Mouse (Mus musculus) CD4-positive helper T cell, adult 2 months (primary cell): ENCODE results near the gene Chp1.
"Not testable (repeated sequence)": the region's sequence is repeated elsewhere in the genome, so short reads cannot be mapped to it uniquely, and the experiment has no call there.

Experiments
- DNase-seq: peaks from one replicate; pipeline ENCODE4 v3.0.0-alpha.2; 2012; ENCODE audit warnings: low read depth, missing footprints, low spot score

The Chp1 gene

DNA sequence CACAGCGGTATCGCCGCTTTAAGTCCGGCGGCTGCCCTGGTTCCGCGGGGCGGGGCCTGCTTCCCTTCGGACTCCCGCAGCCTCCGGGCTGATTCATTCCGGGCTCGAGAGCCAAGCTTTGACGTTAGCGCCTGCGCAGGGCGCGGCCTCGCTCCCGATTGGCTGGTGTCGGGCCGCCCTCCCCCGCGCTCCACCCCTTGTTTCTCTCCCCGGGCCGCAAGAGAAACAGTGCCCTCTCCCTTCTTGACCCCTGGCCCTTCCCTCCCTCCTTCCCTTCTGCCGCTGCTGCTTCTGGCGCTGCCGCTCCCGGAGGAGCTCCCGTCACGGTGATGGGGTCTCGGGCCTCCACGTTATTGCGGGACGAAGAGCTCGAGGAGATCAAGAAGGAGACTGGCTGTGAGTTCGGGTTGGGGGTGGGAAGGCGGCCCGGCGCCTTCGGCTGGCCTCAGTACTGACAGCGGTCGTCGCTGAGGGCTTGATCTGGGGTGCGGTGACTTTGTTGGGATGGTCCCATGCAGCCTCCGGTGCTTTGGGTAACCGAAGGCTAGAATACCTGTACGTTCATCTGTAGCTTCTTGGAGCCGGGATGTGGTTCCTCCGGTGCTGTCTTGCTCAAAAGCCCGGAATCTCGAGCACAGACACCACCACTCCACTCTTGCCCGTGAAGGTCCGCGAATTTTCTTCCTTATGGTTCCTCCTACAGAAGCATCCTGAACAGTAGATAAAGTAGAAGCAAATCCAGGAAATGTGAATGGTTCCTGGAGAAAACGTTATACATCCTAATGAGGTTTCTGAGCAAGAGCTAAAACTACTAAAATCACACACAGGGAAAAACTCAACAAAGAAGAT is at the start of gene Chp1, which contains the start of gene Exd1:
Gene Chp1 (plus strand): TSS at position 176 of the 849 bp plus-strand sequence.
Gene Exd1 (minus strand): TSS at position 106 of the 849 bp plus-strand sequence.
- DNase-seq, result peak; percentile 96

DNA sequence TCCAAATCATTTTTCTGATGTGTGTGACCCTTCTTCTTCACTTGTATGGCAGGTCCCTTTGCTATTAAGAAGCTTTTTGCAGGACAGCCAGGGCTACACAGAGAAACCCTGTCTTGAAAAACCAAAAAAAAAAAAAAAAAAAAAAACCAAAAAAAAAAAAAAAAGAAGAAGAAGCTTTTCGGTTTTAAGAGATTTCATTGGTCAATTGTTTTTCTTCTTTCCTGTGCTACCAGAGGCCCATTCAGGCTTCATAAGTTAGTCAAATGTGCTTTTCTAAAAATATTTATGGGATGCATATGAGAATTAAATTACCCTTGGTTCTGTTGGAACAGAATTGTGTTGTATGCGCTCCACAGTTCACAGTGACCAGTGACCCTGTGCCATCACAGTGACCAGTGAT is 48.6 kb upstream of the Chp1 start:
- no peak for DNase-seq

DNA sequence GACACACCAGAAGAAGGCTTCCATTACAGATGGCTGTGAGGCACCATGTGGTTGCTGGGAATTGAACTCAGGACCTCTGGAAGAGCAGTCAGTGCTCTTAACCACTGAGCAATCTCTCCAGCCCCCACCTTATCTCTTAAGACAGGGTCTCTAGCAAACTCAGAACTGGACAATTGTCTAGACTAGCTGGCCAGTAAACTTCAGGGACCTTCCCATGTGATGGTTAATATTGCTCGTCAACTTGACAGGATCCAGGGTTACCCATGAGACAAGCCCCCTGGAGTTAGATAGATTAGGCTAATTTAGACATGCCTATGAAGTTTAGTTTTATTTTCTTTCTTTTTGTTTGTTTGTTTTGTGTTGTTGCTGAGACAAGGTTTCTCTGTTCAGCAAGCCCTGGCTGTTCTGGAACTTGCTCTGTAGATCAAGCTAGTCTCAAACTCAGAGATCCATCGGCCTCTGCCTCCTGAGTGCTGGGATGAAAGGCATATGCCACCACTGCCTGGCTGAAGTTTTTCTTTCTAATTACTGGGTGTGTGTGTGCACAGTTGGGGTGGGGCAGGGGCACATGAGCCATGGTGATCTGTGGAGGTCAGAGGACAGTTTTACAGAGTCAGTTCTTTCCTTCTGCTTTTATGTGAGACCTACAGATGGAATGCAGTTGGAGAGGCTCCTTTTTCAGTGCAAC is 46.4 kb upstream of the Chp1 start:
- DNase-seq, result no peak

DNA sequence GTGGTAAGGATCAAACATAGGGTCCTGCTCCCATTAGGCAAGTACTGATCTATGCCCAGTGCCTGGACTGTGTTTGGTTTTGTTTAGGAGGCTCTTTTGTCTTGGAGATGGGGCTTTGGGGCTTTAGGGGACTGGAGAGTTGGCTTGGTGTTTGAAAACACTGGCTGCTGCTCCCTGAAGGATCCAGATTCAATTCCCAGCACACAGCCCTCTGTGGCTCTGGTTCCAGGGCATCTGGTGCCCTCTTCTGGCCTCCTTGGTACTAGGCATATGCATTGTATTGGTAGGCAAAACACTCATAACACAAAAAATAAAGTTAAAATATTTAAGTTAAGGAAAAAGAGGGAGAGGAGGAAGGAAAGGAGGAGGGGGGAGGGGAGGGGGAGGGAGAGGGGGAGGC is 40.4 kb upstream of the Chp1 start:
- no peak for DNase-seq

DNA sequence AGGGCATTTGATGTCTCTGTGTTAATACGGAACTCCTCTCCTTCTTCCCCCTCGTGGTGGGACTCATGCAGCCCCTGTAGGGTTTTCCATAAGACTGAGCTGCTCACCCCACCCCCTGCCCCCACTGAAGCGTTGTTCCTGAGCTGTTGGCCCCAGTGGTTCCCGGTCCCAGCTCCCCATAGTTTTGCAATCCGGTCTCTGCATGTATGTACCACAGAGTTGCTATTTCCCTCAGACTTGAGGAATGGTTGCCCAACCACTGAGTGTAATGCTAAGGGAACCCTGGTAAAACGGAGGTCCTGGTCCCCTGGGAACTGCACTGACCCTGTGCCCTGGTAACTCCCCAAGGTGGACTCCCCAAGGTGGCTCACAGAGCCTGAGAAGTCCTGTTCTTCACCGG is 39.0 kb upstream of the Chp1 start:
- DNase-seq, result not testable (repeated sequence)

DNA sequence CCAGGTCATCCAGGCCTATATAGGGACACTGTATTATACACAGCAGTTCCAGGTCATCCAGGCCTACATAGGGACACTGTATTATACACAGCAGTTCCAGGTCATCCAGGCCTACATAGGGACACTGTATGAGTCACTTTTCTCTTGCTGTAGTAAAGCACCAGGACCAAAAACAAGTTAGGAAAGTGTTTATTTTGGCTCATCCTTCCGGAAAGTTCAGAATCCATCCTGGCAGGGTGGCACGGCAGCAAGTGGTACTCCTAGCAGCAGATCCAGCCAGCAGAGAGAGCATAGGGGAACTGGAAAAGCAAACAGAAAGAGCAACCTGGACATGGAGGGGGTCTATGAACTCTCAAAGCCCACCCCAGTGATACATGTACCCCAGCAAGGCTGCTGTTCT is 36.6 kb upstream of the Chp1 start:
- no peak for DNase-seq

DNA sequence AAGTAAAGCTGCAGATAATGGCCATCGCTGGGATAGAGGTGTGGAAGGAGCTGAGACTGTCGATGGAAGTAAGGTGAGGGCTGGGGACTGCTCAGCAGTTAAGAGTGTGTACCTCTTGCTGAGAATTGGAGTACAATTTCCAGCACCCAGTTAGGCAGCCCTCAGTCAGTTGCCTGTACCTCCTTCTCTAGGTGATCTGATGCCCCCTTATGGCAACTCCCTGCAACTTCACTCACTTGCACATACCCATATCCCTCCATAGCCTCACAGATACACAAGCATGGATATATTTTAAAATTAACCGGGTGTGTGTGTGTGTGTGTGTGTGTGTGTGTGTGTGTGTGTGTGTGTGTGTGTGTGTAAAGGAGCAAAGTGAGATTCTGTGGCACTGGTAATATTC is 35.2 kb upstream of the Chp1 start:
- DNase-seq, result no peak

DNA sequence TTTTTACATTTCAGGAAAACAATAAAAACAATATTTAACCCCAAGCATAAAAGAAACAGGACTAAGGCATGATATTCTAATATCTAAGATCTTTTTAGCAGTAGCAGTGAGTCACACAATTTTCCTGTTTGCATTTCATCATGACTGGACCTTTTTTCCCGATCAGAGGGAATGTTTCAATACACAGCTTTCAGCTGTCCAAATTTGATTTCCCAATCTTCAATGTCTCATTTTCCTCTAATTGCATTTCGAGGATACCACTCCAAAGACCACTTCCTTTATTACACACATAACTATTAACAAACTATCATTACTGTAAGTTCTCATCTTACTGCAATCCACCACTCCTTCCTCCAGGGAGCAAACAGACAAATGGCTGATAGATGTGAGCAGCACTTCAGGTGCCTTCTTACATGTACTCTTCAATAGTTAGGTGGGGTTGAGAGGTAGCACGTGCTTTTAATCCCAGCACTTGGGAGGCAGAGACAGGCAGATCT is 33.4 kb upstream of the Chp1 start:
- DNase-seq, result no peak

DNA sequence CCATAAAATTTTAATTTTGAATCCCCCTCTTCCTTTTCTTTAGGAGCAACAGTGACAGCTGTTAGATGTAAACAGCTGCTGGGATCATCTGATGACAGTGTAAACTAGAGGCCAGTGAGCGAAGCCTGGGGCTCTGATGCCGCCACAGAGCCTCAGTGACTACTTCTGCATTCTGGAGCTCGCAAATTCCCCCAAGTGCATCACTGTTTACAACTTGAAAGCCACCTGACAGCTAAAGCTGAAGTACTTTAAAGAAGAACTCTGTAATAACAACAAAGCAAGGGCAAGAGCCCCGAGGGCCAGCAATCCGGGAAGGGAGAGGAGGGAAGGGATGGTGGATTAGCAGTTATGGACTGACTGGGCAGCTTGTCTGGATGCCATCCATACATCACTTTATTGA is 30.7 kb upstream of the Chp1 start:
- DNase-seq, result no peak

DNA sequence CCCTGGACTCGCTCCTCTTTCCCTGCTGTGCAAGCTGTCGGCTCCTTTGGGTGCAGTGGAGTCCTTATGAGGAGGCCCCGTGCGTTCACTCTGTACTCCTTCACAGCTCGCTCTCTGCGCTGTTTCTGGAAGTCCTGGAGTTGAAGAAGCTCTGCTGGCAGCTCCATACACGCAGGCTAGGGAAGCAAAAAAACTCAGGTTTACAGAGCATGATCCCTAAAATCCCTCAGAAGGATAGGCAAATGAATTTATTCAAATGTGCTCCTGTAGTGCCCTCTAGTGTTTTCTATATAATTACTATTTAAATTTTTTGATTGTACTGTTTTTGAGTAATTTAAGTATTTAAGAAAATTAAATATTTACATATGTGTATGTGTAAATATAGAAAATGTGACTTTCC is 26.9 kb upstream of the Chp1 start:
- DNase-seq, result no peak

DNA sequence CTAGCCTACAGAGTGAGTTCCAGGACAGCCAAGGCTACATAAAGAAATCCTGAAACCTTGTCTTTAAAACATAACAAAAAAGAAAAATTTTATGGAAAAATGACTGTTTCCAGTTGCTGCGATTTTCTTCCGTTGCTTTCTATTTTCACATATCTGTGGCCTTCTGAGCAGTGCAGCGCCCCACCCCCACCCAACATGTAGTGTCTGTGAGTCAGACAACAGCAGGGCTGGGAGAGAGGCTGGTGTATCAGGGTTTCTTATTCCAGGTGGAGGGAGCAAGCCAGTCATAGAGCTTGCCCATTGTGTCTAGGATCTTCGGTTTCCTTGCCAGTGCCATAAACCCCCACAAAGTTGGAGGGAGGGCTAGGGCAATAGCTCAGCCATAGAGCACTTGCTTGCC is 23.7 kb upstream of the Chp1 start:
- DNase-seq, result no peak

DNA sequence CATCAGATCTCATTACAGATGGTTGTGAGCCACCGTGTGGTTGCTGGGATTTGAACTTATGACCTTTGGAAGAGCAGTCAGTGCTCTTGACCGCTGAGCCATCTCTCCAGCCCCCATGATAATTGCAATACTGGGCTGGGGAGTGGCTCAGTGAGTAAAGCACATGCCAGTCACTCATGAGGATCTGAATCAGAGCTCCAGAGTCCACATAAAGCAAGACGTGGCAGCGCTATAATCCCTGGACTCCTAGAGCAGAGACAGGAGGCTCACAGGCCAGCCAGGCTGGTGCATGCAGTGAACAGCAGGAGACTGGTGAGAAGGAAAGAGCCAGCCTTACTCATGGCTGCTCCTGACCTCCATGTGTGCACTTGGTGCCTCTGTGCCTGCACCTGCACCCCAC is 22.1 kb upstream of the Chp1 start:
- DNase-seq, result no peak

DNA sequence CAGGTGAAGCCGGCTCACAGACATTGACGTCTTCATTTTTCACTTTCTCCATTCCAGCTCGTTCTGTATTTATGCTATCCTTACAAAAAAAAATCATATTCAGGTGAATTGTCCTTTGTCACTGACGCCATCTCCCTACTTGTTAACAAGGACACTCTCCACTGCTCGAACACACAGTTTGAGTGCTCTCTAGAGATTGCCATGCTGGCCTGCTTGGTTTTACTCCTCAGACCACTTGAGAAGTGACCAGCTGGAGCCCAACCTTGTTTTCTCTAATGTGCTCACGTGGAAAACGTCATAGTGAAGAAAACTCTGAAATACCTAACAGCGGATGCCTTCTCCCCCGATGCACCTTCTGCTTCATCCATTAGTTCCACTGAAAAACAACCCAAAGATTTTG is 8.7 kb upstream of the Chp1 start:
- DNase-seq, result no peak

DNA sequence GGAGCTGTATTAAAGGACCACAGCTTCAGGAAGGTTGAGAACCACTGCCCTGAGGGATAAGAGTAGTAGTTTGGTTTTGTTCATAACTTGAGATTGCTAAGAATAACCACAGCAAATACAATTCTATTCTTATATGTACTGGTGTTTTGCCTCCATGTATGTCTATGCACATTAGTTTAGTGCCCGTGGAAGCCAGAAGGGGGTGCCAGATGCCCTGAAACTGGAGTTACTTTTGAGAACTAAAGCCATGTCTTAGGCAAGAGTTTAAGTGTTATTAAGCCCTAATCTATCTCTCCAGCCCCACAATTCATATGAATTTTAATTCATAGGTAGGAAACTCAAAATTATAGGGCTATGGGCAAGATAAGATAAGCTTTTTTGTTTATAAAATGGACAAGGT is 5.4 kb upstream of the Chp1 start:
- peak; percentile 57 for DNase-seq

DNA sequence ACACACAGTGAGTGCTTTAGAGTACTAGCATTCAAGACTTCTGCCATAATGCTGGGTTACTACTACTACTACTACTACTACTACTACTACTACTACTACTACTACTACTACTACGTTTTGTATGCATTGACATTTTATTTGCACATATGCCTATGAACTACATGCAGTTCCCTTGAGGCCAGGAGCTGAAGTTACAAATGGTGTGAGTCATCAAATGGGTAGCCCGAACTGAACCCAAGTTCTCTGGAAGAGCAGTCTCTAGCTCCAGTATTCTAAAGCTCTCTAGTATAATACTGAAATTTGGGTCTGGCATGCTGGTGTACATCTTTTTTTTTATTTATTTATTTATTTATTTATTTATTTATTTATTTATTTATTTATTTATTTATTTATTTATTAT is 3.8 kb upstream of the Chp1 start:
- no peak for DNase-seq

DNA sequence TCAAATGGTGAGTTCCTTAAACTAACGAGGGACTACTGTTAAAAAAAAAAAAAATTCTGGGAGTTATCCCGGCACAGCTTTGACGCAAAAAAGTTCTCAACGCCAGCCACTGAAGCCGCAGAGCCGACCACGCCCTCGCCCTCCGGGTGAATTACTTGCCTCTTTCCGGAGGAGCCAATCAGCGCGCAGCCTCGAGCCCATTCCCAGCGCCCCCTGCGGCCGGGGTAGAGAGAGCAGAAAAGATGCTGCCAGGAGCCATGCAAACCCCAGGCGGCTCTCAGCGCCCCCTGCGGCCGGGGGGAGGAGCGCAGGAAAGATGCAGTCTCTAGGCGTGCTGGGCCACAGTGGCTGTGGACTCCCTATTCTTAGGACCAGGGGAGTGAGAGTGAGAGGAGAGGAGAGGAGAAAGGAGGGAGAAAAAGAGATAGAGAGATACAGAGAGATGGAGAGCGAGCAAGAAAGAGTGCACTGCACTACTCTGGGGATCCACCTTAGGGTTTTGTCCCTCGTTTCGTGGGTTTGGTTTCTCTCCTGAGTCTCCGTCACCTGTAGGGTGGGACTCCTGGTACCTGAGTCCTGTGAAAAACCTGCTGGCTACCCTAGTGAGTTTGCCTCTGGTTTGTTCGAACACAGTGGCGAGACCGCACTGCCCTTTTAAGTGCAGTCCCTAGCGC is 512 bp upstream of the Chp1 start:
- DNase-seq, result peak; percentile 95

DNA sequence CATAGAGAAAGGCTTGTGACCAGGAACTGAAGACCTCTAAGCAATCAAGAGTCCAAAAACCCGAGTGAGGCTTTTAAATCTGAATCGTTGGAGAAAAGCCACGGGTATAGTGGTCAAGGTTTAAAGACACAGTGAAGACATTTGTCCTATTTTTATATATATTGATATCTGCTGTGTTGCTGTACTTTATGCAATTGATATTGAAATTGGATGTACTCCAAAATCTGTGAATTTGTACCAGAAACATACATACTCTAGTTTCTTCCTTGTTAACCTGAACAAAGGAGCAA is 819 bp downstream of the Chp1 start:
- no peak for DNase-seq

DNA sequence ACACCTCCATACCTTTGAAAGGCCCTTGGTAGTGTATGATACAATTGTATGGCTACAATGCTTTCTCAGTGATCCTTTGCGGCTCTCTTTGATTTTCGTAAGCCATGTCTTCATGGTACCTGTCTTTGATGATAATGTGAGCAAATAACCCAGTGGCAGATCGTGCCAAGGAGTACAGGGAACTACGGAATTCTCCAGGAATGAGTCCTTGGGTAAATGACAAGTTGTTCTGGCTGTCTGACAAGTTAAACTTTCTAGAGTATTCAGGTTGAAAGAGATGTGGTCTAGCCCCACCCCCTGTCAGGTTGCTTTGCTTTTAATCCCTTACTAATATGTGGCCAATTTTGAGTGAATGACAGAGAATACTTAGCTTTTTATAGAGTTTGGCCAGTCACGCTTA is 1.2 kb downstream of the Chp1 start:
- no peak for DNase-seq

DNA sequence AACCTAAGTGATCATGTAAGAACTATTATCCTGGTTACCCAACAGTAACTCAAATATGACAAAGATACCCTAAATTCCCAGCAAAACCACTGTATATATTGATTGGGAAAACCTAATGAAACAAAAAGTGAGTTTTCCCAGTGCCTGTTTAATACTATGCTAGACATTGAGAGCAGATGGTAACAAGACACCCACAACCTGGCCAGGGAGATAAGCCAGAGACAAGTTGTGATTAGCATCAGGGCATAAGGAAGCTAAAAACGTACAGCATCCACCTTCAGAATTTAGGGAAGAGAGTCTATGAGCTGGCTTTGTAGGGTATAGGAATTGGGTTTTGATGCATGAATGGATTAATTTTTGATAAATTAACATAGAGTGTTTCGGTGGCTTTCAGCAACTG is 2.2 kb downstream of the Chp1 start:
- no peak for DNase-seq

DNA sequence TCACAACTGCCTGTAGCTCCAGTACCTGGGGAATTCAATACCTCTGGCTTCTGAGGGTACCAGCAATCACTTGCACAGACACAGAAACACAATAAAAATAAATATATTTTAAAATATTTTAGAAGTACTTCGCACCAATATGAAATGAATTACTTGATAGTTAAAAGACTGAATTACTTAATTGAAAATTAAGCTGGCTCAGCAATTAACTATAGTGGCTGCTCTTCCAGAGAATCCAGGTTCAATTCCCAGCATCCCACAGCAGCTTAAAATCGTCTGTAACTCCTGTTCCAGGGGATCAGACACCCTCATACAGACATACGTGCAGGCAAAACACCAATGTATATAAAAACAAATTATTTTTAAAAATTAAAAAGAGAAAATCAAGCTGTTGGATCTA is 10.5 kb downstream of the Chp1 start:
- no peak for DNase-seq

DNA sequence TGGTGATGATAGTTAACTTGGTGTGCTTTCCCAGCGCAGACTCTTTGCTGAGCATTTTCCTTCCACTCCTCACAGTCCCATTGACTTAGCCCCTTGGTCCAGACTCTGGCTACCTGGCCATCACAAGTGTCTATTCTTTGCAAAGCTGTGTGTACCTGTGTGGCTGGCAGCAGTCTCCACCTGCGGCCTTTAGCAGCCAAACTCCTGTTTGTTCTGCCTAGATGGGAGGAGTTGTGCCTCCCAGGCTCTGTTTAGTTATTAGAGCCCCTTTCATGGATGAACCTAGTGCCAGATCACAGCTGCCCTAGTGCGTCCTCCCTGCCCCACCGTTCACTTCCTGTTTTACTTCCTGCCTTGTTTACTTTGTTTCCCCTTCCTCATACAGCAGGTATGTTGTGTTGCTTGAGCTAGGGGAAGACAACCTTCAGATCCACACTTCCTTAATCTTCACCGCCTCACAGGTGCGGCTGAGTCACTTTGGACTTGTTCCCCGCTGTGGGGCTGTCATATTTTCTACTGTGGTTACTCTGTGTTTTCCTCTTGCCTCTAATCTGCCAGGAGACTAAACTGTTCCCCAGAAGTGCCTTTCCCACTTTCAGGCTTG is 11.3 kb downstream of the Chp1 start:
- DNase-seq, result peak; percentile 25

DNA sequence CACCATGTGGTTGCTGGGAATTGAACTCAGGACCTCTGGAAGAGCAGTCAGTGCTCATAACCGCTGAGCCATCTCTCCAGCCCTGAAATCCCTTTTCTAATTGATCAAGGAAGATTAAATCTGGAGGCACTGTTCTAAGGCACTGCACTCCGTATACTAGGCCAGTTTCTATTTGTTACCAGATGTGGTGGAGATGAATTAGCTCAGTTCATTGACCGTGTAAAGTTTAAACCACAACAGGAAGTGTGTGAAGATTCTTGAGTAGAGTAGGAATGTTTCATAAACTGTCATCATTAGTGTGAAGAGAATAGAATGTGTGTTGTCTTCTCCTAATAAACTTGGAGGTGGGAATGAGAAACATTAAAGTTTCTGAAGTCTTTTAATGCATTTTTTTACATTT is 14.3 kb downstream of the Chp1 start:
- no peak for DNase-seq
